Mouse (Mus musculus) lung, embryonic 14.5 days (tissue): ENCODE measurements at regions not wholly inside any gene's neighbourhood (a gene's known extent, or its start where the extent isn't known, plus 50 kb on each side); places are given as distances from the start of the nearest gene placed in this dataset.
A peak's percentile ranks its signal among the peaks of the same experiment; 100 is the strongest.

Source experiments
- ATAC-seq: fragments of 200-750 bp; cut with Nextera tagmentation; 2 replicates; pipeline ENCODE4 v1.8.0; 2017; ENCODE audit warnings: mild to moderate bottlenecking, moderate TSS enrichment, moderate library complexity; ENCODE audit not compliant: insufficient read depth
- DNase-seq: peaks from one replicate; pipeline ENCODE4 v3.0.0-alpha.2; 2015
- H3K27ac ChIP-seq: fragments of 300-500 bp; sonication (generic); 2 replicates; pipeline ENCODE4 v1.5.1; 2014; ENCODE audit warnings: low read depth, mild to moderate bottlenecking, moderate library complexity
- H3K27me3 ChIP-seq: fragments of 300-500 bp; sonication (generic); 2 replicates; pipeline ENCODE4 v1.6.1; 2014; ENCODE audit warnings: low read length, control low read depth; ENCODE audit not compliant: insufficient read depth
- H3K36me3 ChIP-seq: fragments of 300-500 bp; sonication (generic); 2 replicates; pipeline ENCODE4 v1.6.1; 2014; ENCODE audit warnings: control low read depth; ENCODE audit not compliant: insufficient read depth
- H3K4me1 ChIP-seq: fragments of 300-500 bp; sonication (generic); 2 replicates; pipeline ENCODE4 v1.6.1; 2014; ENCODE audit warnings: antibody characterized with exemption, control low read depth; ENCODE audit not compliant: insufficient read depth
- H3K4me2 ChIP-seq: fragments of 300-500 bp; sonication (generic); 2 replicates; pipeline ENCODE4 v1.6.1; 2014; ENCODE audit warnings: mild to moderate bottlenecking
- H3K4me3 ChIP-seq: fragments of 300-500 bp; sonication (generic); 2 replicates; pipeline ENCODE4 v1.5.1; 2014; ENCODE audit warnings: low read depth, low read length
- H3K9ac ChIP-seq: fragments of 300-500 bp; sonication (generic); 2 replicates; pipeline ENCODE4 v1.6.1; 2014
- H3K9me3 ChIP-seq: fragments of 300-500 bp; sonication (generic); 2 replicates; pipeline ENCODE4 v1.6.1; 2016; ENCODE audit warnings: low read depth, low read length, control low read depth
- CTCF ChIP-seq: IDR thresholded peaks from 2 replicates; pipeline ENCODE4 v1.5.1; 2016; ENCODE audit warnings: antibody characterized with exemption, low read depth
- WGBS: fragments of 180-500 bp; shearing (Covaris S2); extraction: QIAGEN DNeasy Blood & Tissue Kit; methylation state at CpG from one replicate; pipeline ENCODE4 v1.1.7; 2014; 5-methylcytosine and 5-hydroxymethylcytosine counted together

DNA sequence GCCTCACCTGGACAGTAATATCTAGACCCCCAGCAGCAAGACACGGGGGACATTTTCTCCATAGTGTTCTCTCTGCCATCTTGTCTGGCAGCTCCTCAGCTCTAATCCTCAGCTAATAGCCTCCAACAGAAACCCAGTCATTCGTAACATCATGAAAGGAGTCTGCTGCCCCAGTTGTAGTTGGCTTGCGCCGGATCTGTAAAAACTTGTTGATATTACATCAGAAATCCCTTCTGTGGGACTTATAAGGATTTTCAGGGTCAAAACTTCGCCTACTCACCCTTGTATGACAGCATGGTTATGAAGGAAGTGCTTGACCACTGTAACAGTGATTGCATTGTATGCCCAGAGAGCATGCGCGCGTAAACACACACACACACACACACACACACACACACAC is 96.8 kb upstream of the Fat1 start:
- 88% methylated on average over 8 of the region's 8 CpGs for WGBS
- no peak for TF ChIP-seq CTCF

GRCm38 (mm10) chr8:44839504-44840209 is 95.6 kb upstream of the Fat1 start:
- no peak for ATAC-seq

More for the DNA sequence above, 96.8 kb upstream of the Fat1 start:
- H3K9me3 ChIP-seq: no peaks in the 10 kb centered on the region
- no peak overlapping the region for H3K4me2 ChIP-seq
- no peak overlapping the region for H3K27ac ChIP-seq
- H3K4me3 ChIP-seq: no peak overlapping the region
- DNase-seq (no peak), ATAC-seq (no peak)
- no peaks in the 10 kb centered on the region for H3K36me3 ChIP-seq
- no peaks in the 10 kb centered on the region for H3K4me1 ChIP-seq
- H3K9ac ChIP-seq: no peak overlapping the region
- H3K27me3 ChIP-seq: no peaks in the 10 kb centered on the region

DNA sequence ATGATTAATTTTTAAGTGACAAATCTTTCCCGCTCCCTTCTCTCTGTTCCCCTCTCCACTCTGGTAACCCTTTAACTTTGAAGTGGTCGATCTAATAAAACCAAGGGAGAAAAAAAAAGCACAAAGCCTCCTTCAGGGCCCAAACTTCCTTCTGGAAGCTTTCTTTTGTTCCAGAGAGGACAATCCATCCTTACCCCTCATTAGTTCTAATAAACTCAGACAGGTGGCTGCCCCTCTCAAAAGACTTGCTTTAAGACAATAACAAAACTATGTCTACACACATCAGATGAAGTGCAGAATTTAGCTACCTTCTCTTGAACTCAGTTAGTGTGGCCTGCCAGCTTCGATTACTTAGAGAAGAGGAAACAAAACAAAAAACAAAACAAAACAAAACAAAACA is 94.6 kb upstream of the Fat1 start:
- WGBS: 54% methylated on average over 3 of the region's 3 CpGs
- Histone ChIP-seq H3K27me3 (no peaks in the 10 kb centered on the region), H3K27ac (no peak overlapping the region)

More at GRCm38 (mm10) chr8:44839504-44840209, 95.6 kb upstream of the Fat1 start:
- H3K4me1 ChIP-seq: no peaks in the 10 kb centered on the region
- no peak overlapping the region for H3K27ac ChIP-seq
- no peak overlapping the region for H3K9ac ChIP-seq
- WGBS: 50% methylated on average over 13 of the region's 13 CpGs
- H3K4me2 ChIP-seq: peak overlapping the region; percentile 15; the same call in 1 of the 2 replicates
- H3K9me3 ChIP-seq: no peaks in the 10 kb centered on the region
- TF ChIP-seq CTCF: no peak
- no peaks in the 10 kb centered on the region for H3K36me3 ChIP-seq
- DNase-seq: peak; percentile 65
- no peaks in the 10 kb centered on the region for H3K27me3 ChIP-seq
- no peak overlapping the region for H3K4me3 ChIP-seq

DNA sequence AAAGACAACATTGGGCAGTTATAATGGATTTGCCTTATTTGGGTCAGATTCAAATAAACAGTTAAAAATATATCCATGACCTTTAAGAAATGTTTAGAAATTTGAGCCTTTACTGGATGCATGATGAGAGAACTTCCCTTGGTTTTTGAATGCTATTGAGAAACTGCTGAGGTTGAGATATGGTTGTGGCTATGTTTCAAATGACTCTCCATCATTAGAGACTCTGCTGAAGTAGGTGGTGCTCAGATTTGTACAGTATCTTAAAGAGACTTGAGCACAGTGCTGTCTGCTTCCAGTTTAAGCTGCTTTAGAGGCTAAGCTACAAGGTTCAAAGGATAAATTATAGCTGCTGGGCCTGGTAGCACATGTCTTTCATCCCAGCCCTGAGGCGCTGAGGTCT is 90.9 kb upstream of the Fat1 start:
- ATAC-seq (no peak), DNase-seq (no peak)
- WGBS: 88% methylated on average over 1 of the region's 1 CpGs
- Histone ChIP-seq H3K27ac (no peak overlapping the region), H3K27me3 (no peaks in the 10 kb centered on the region), H3K36me3 (no peaks in the 10 kb centered on the region), H3K4me3 (no peak overlapping the region), H3K4me1 (no peaks in the 10 kb centered on the region), H3K9me3 (no peaks in the 10 kb centered on the region), H3K9ac (no peak overlapping the region), H3K4me2 (no peak overlapping the region)
- TF ChIP-seq CTCF: no peak

More for the DNA sequence above, 94.6 kb upstream of the Fat1 start:
- no peak overlapping the region for H3K4me2 ChIP-seq
- ATAC-seq (no peak), DNase-seq (no peak)
- no peaks in the 10 kb centered on the region for H3K36me3 ChIP-seq
- no peak for TF ChIP-seq CTCF
- no peaks in the 10 kb centered on the region for H3K4me1 ChIP-seq
- H3K9ac ChIP-seq: no peak overlapping the region
- H3K9me3 ChIP-seq: no peaks in the 10 kb centered on the region
- H3K4me3 ChIP-seq: no peak overlapping the region

GRCm38 (mm10) chr8:44852223-44852622 is 83.0 kb upstream of the Fat1 start:
- no peak for TF ChIP-seq CTCF
- ATAC-seq (no peak), DNase-seq (no peak)
- no peak overlapping the region for H3K9ac ChIP-seq
- H3K4me3 ChIP-seq: no peak overlapping the region
- no peaks in the 10 kb centered on the region for H3K27me3 ChIP-seq
- no peaks in the 10 kb centered on the region for H3K36me3 ChIP-seq
- H3K9me3 ChIP-seq: no peaks in the 10 kb centered on the region
- H3K27ac ChIP-seq: no peak overlapping the region
- H3K4me1 ChIP-seq: no peaks in the 10 kb centered on the region
- no peak overlapping the region for H3K4me2 ChIP-seq
- 44% methylated on average over 4 of the region's 4 CpGs for WGBS

GRCm38 (mm10) chr8:44855115-44855514 is 80.1 kb upstream of the Fat1 start:
- DNase-seq: no peak
- H3K9ac ChIP-seq: no peak overlapping the region
- H3K27ac ChIP-seq: no peak overlapping the region
- H3K9me3 ChIP-seq: no peaks in the 10 kb centered on the region
- no peaks in the 10 kb centered on the region for H3K36me3 ChIP-seq
- H3K27me3 ChIP-seq: no peaks in the 10 kb centered on the region
- no peak overlapping the region for H3K4me3 ChIP-seq
- H3K4me1 ChIP-seq: no peaks in the 10 kb centered on the region
- 93% methylated on average over 4 of the region's 4 CpGs for whole genome bisulfite sequencing
- ATAC-seq: no peak
- no peak overlapping the region for H3K4me2 ChIP-seq
- TF ChIP-seq CTCF: no peak

DNA sequence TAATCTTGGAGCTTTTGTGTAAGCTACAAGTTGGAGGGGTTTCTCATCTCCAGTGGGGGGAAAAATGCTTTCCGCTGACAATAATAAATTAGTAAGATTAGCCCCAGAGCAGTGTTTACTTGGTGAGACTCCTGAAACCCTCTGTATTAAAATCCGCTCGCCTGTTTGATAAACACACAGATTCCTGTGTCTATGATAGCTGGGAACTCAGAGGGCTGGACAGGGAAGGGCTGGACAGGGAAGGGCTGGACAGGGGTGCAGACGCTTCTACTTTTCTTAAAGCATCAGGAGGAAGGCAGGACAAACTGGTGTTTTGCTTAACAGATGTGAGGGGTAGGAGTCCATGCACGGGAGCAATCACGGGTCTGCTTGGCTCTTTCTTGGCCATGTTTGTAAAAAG is 68.0 kb upstream of the Fat1 start:
- ATAC-seq: no peak
- no peak overlapping the region for H3K9ac ChIP-seq
- no peaks in the 10 kb centered on the region for H3K36me3 ChIP-seq
- peak overlapping the region; percentile 35; the same call in 1 of the 2 replicates for H3K4me2 ChIP-seq
- no peak for TF ChIP-seq CTCF
- H3K4me3 ChIP-seq: no peak overlapping the region
- no peaks in the 10 kb centered on the region for H3K9me3 ChIP-seq
- H3K4me1 ChIP-seq: peaks cover 3% of the 10 kb centered on the region; the same call in 1 of the 2 replicates
- H3K27ac ChIP-seq: no peak overlapping the region
- H3K27me3 ChIP-seq: no peaks in the 10 kb centered on the region
- 25% methylated on average over 6 of the region's 6 CpGs for WGBS
- DNase-seq: peak; percentile 31
